Mouse (Mus musculus) hindbrain, embryonic 11.5 days (tissue): ENCODE data around the gene Gm11549. TPM values are rescaled to one million over a fixed set of nuclear protein-coding genes. Genes with fewer than 3 reads are reported as not detected.

ENCODE experiments used
- ATAC-seq: fragments of 200-750 bp; cut with Nextera tagmentation; 2 replicates; pipeline ENCODE4 v1.8.0; 2017; ENCODE audit warnings: mild to moderate bottlenecking, moderate TSS enrichment, moderate library complexity; ENCODE audit not compliant: low FRiP score
- DNase-seq: peaks from one replicate; pipeline ENCODE4 v3.0.0-alpha.2; 2015; ENCODE audit warnings: low spot score
- H3K27ac ChIP-seq: fragments of 300-500 bp; sonication (generic); 2 replicates; pipeline ENCODE4 v1.5.1; 2014; ENCODE audit warnings: mild to moderate bottlenecking, low read depth, low read length
- H3K27me3 ChIP-seq: fragments of 300-500 bp; sonication (generic); 2 replicates; pipeline ENCODE4 v1.6.1; 2014; ENCODE audit warnings: mild to moderate bottlenecking, low read length, moderate library complexity, mixed read lengths; ENCODE audit not compliant: control insufficient read depth, insufficient read depth
- H3K36me3 ChIP-seq: fragments of 300-500 bp; sonication (generic); 2 replicates; pipeline ENCODE4 v1.6.1; 2014; ENCODE audit warnings: mild to moderate bottlenecking, low read length, moderate library complexity, mixed read lengths; ENCODE audit not compliant: control insufficient read depth, insufficient read depth
- H3K4me1 ChIP-seq: fragments of 300-500 bp; sonication (generic); replicated peaks from 2 replicates; pipeline ENCODE4 v1.6.1; 2014; ENCODE audit warnings: low read length, mixed read lengths; ENCODE audit not compliant: control insufficient read depth, insufficient read depth
- H3K4me2 ChIP-seq: fragments of 300-500 bp; sonication (generic); replicated peaks from 2 replicates; pipeline ENCODE4 v1.6.1; 2014; ENCODE audit warnings: mild to moderate bottlenecking, low read depth, low read length
- H3K4me3 ChIP-seq: fragments of 300-500 bp; sonication (generic); 2 replicates; pipeline ENCODE4 v1.5.1; 2014; ENCODE audit warnings: low read depth, low read length
- H3K9ac ChIP-seq: fragments of 300-500 bp; sonication (generic); 2 replicates; pipeline ENCODE4 v1.6.1; 2014; ENCODE audit warnings: low read depth, low read length
- H3K9me3 ChIP-seq: fragments of 300-500 bp; sonication (generic); 2 replicates; pipeline ENCODE4 v1.6.1; 2016; ENCODE audit warnings: low read length; ENCODE audit not compliant: control insufficient read depth
- WGBS: fragments of 180-500 bp; shearing (Covaris S2); extraction: QIAGEN DNeasy Blood & Tissue Kit; methylation state at CpG from one replicate; pipeline ENCODE4 v1.1.7; 2014; 5-methylcytosine and 5-hydroxymethylcytosine counted together
- polyA plus RNA-seq: library from polyadenylated mRNA; unstranded; fragments of >200 nt; fragmentation: Nextera tagmentation; extraction: Ambion mirVana; gene quantifications from 2 replicates; pipeline ENCODE4 v1.2.1, GENCODE M21; 2014

The Gm11549 gene
- polyA plus RNA-seq: 0.34 and 0.70 TPM in 2 replicates

- Histone ChIP-seq H3K4me3 (peak within 1 kb of the TSS; percentile 50), H3K4me1 (no peaks in the 10 kb centered on the region), H3K9ac (peak within 1 kb of the TSS; percentile 57), H3K27ac (no peak within 1 kb of the TSS), H3K27me3 (peaks cover 12% of the 10 kb centered on the region), H3K4me2 (peak within 1 kb of the TSS; percentile 94), H3K36me3 (no peaks in the 10 kb centered on the region), H3K9me3 (no peaks in the 10 kb centered on the region)
- WGBS: 1% methylated on average over 51 of the region's 51 CpGs
- peak; percentile 66 for DNase-seq
- peak; percentile 59 for ATAC-seq
Observed at GRCm38 (mm10) chr3:36521073-36522060, at the start of gene Gm11549. TSS of gene Gm11549 (minus strand) at chr3:36521813.

- 0 out of 2 replicates have a peak, but pooled peaks cover 4% of the 10 kb centered on the region for H3K4me1 ChIP-seq
- H3K27ac ChIP-seq: no peak overlapping the region
- peaks cover 15% of the 10 kb centered on the region for H3K36me3 ChIP-seq
- ATAC-seq (no peak), DNase-seq (no peak)
- no peaks in the 10 kb centered on the region for H3K9me3 ChIP-seq
- H3K27me3 ChIP-seq: no peaks in the 10 kb centered on the region
- peak overlapping the region; percentile 27; the same call in 1 of the 2 replicates for H3K9ac ChIP-seq
- peak overlapping the region; percentile 79 for H3K4me3 ChIP-seq
- H3K4me2 ChIP-seq: peak overlapping the region; percentile 77
- 87% methylated on average over 5 of the region's 5 CpGs for WGBS
Observed at GRCm38 (mm10) chr3:36569836-36570235, 48.2 kb upstream of the Gm11549 start.

GRCm38 (mm10) chr3:36563666-36564065 lies 42.1 kb upstream of the Gm11549 start:
- H3K4me2 ChIP-seq: no peak overlapping the region
- DNase-seq (no peak), ATAC-seq (no peak)
- WGBS: 94% methylated on average over 3 of the region's 3 CpGs
- no peaks in the 10 kb centered on the region for H3K27me3 ChIP-seq
- H3K36me3 ChIP-seq: peaks cover 12% of the 10 kb centered on the region
- H3K27ac ChIP-seq: no peak overlapping the region
- no peak overlapping the region for H3K4me3 ChIP-seq
- no peak overlapping the region for H3K9ac ChIP-seq
- H3K9me3 ChIP-seq: no peaks in the 10 kb centered on the region
- no peaks in the 10 kb centered on the region for H3K4me1 ChIP-seq

- Histone ChIP-seq H3K27ac (no peak overlapping the region), H3K9ac (no peak overlapping the region), H3K4me3 (no peak overlapping the region), H3K4me1 (no peaks in the 10 kb centered on the region), H3K36me3 (no peaks in the 10 kb centered on the region; the same call in 1 of the 2 replicates), H3K4me2 (no peak overlapping the region), H3K27me3 (no peaks in the 10 kb centered on the region), H3K9me3 (no peaks in the 10 kb centered on the region)
- no peak for DNase-seq
- 91% methylated on average over 4 of the region's 4 CpGs for WGBS
- ATAC-seq: no peak
Observed at GRCm38 (mm10) chr3:36559606-36560005, 38.0 kb upstream of the Gm11549 start.

GRCm38 (mm10) chr3:36557601-36558000 lies 36.0 kb upstream of the Gm11549 start:
- Histone ChIP-seq H3K27me3 (no peaks in the 10 kb centered on the region), H3K4me2 (no peak overlapping the region), H3K9ac (no peak overlapping the region), H3K36me3 (no peaks in the 10 kb centered on the region; the same call in 1 of the 2 replicates), H3K4me3 (no peak overlapping the region), H3K27ac (no peak overlapping the region), H3K9me3 (no peaks in the 10 kb centered on the region), H3K4me1 (no peaks in the 10 kb centered on the region)
- WGBS: 100% methylated on average over 1 of the region's 1 CpGs
- DNase-seq (no peak), ATAC-seq (no peak)

- WGBS: under 1% methylated on average over 39 of the region's 39 CpGs
- Histone ChIP-seq H3K9me3 (no peaks in the 10 kb centered on the region), H3K4me3 (peak within 1 kb of the TSS; percentile 78), H3K4me2 (peak within 1 kb of the TSS; percentile 76), H3K9ac (peak within 1 kb of the TSS; percentile 72), H3K27ac (peak within 1 kb of the TSS; percentile 72), H3K36me3 (no peaks in the 10 kb centered on the region; the same call in 1 of the 2 replicates), H3K27me3 (no peaks in the 10 kb centered on the region), H3K4me1 (no peaks in the 10 kb centered on the region)
- DNase-seq (peak; percentile 97), ATAC-seq (peak; percentile 96)
Observed at GRCm38 (mm10) chr3:36552406-36553047, 30.9 kb upstream of the Gm11549 start, which contains the start of gene Exosc9. TSS of gene Exosc9 (plus strand) at chr3:36552606.

GRCm38 (mm10) chr3:36551851-36552384 lies 30.3 kb upstream of the Gm11549 start:
- Histone ChIP-seq H3K4me2 (peak overlapping the region; percentile 64), H3K27ac (peak overlapping the region; percentile 72), H3K9me3 (no peaks in the 10 kb centered on the region), H3K9ac (peak overlapping the region; percentile 57), H3K4me1 (no peaks in the 10 kb centered on the region), H3K36me3 (no peaks in the 10 kb centered on the region; the same call in 1 of the 2 replicates), H3K27me3 (no peaks in the 10 kb centered on the region), H3K4me3 (peak overlapping the region; percentile 78)
- ATAC-seq (peak; percentile 67), DNase-seq (no peak)
- WGBS: 16% methylated on average over 12 of the region's 12 CpGs

- no peaks in the 10 kb centered on the region for H3K27me3 ChIP-seq
- peak overlapping the region; percentile 64 for H3K4me2 ChIP-seq
- H3K4me1 ChIP-seq: no peaks in the 10 kb centered on the region
- DNase-seq (peak; percentile 75), ATAC-seq (peak; percentile 72)
- H3K36me3 ChIP-seq: no peaks in the 10 kb centered on the region; the same call in 1 of the 2 replicates
- WGBS: 6% methylated on average over 9 of the region's 9 CpGs
- peak overlapping the region; percentile 78; the same call in 1 of the 2 replicates for H3K4me3 ChIP-seq
- H3K9me3 ChIP-seq: no peaks in the 10 kb centered on the region
- H3K9ac ChIP-seq: peak overlapping the region; percentile 9; the same call in 1 of the 2 replicates
- H3K27ac ChIP-seq: peak overlapping the region; percentile 72
Observed at GRCm38 (mm10) chr3:36551343-36551742, 29.7 kb upstream of the Gm11549 start.
